Mouse (Mus musculus) midbrain, embryonic 11.5 days (tissue): ENCODE measurements around the gene Scd3. TPM values are rescaled to one million over a fixed set of nuclear protein-coding genes. Genes with fewer than 3 reads are reported as not detected.

Experiments
- ATAC-seq: fragments of 200-750 bp; cut with Nextera tagmentation; 2 replicates; pipeline ENCODE4 v1.8.0; 2017; ENCODE audit warnings: moderate TSS enrichment, moderate library complexity; ENCODE audit not compliant: low FRiP score
- DNase-seq: peaks from one replicate; pipeline ENCODE4 v3.0.0; 2015; ENCODE audit warnings: low spot score; ENCODE audit errors: missing footprints
- H3K27ac ChIP-seq: fragments of 300-500 bp; sonication (generic); 2 replicates; pipeline ENCODE4 v1.5.1; 2014; ENCODE audit warnings: low read depth, low read length
- H3K27me3 ChIP-seq: fragments of 300-500 bp; sonication (generic); 2 replicates; pipeline ENCODE4 v1.6.1; 2014; ENCODE audit warnings: mild to moderate bottlenecking, low read length, moderate library complexity, mixed read lengths; ENCODE audit not compliant: control insufficient read depth, insufficient read depth
- H3K36me3 ChIP-seq: fragments of 300-500 bp; sonication (generic); 2 replicates; pipeline ENCODE4 v1.6.1; 2014; ENCODE audit warnings: mild to moderate bottlenecking, low read length, moderate library complexity, mixed read lengths; ENCODE audit not compliant: control insufficient read depth, insufficient read depth
- H3K4me1 ChIP-seq: fragments of 300-500 bp; sonication (generic); 2 replicates; pipeline ENCODE4 v1.6.1; 2014; ENCODE audit warnings: low read length; ENCODE audit not compliant: control insufficient read depth, insufficient read depth
- H3K4me2 ChIP-seq: fragments of 300-500 bp; sonication (generic); 2 replicates; pipeline ENCODE4 v1.6.1; 2014; ENCODE audit warnings: mild to moderate bottlenecking, moderate library complexity
- H3K4me3 ChIP-seq: fragments of 300-500 bp; sonication (generic); 2 replicates; pipeline ENCODE4 v1.5.1; 2014; ENCODE audit warnings: low read depth, low read length
- H3K9ac ChIP-seq: fragments of 300-500 bp; sonication (generic); 2 replicates; pipeline ENCODE4 v1.6.1; 2014; ENCODE audit warnings: low read length
- H3K9me3 ChIP-seq: fragments of 300-500 bp; sonication (generic); 2 replicates; pipeline ENCODE4 v1.6.1; 2016; ENCODE audit warnings: low read length; ENCODE audit not compliant: control insufficient read depth
- WGBS: fragments of 180-500 bp; shearing (Covaris S2); extraction: QIAGEN DNeasy Blood & Tissue Kit; methylation state at CpG from one replicate; pipeline ENCODE4 v1.1.7; 2014; 5-methylcytosine and 5-hydroxymethylcytosine counted together
- polyA plus RNA-seq: library from polyadenylated mRNA; unstranded; fragments of >200 nt; fragmentation: Nextera tagmentation; extraction: Ambion mirVana; gene quantifications from 2 replicates; pipeline ENCODE4 v1.2.1, GENCODE M21; 2014

Scd3 gene
- polyA plus RNA-seq, 1 experiment from 2014 or later: 0.22 TPM

GRCm38 (mm10) chr19:44284025-44284695 is 81.1 kb downstream of the Scd3 start:
- no peaks in the 10 kb centered on the region for H3K27me3 ChIP-seq
- H3K9ac ChIP-seq: peak overlapping the region; percentile 62
- peak overlapping the region; percentile 36 for H3K4me3 ChIP-seq
- H3K4me2 ChIP-seq: peak overlapping the region; percentile 80
- peaks cover 29% of the 10 kb centered on the region for H3K4me1 ChIP-seq
- H3K27ac ChIP-seq: peak overlapping the region; percentile 91
- no peaks in the 10 kb centered on the region for H3K36me3 ChIP-seq
- ATAC-seq (peak; percentile 99), DNase-seq (peak; percentile 99)
- 0% methylated on average over 37 of the region's 38 CpGs for WGBS
- H3K9me3 ChIP-seq: no peaks in the 10 kb centered on the region

GRCm38 (mm10) chr19:44284723-44285122 is 81.7 kb downstream of the Scd3 start:
- peaks cover 29% of the 10 kb centered on the region for H3K4me1 ChIP-seq
- WGBS: 2% methylated on average over 11 of the region's 11 CpGs
- ATAC-seq (peak; percentile 36; the same call in 1 of the 2 replicates), DNase-seq (no peak)
- no peaks in the 10 kb centered on the region for H3K36me3 ChIP-seq
- H3K4me2 ChIP-seq: peak overlapping the region; percentile 80
- H3K27me3 ChIP-seq: no peaks in the 10 kb centered on the region
- H3K9me3 ChIP-seq: no peaks in the 10 kb centered on the region
- H3K27ac ChIP-seq: peak overlapping the region; percentile 91
- H3K9ac ChIP-seq: peak overlapping the region; percentile 62
- H3K4me3 ChIP-seq: peak overlapping the region; percentile 36

GRCm38 (mm10) chr19:44285554-44285953 is 82.5 kb downstream of the Scd3 start:
- no peaks in the 10 kb centered on the region for H3K9me3 ChIP-seq
- no peak overlapping the region for H3K4me2 ChIP-seq
- DNase-seq: no peak
- no peak overlapping the region for H3K9ac ChIP-seq
- H3K27me3 ChIP-seq: no peaks in the 10 kb centered on the region
- no peak overlapping the region for H3K27ac ChIP-seq
- no peak overlapping the region for H3K4me3 ChIP-seq
- ATAC-seq: no peak
- peaks cover 26% of the 10 kb centered on the region for H3K4me1 ChIP-seq
- WGBS: 94% methylated on average over 8 of the region's 8 CpGs
- no peaks in the 10 kb centered on the region for H3K36me3 ChIP-seq

- Histone ChIP-seq H3K27ac (no peak overlapping the region), H3K27me3 (no peaks in the 10 kb centered on the region), H3K4me1 (peaks cover 23% of the 10 kb centered on the region), H3K4me2 (no peak overlapping the region), H3K9me3 (no peaks in the 10 kb centered on the region), H3K4me3 (no peak overlapping the region), H3K36me3 (no peaks in the 10 kb centered on the region), H3K9ac (no peak overlapping the region)
- 80% methylated on average over 2 of the region's 2 CpGs for WGBS
- ATAC-seq: no peak
- no peak for DNase-seq
These were observed 83.0 kb downstream of the Scd3 start for GRCm38 (mm10) chr19:44286109-44286508.

GRCm38 (mm10) chr19:44287415-44288110 is 84.5 kb downstream of the Scd3 start:
- H3K36me3 ChIP-seq: no peaks in the 10 kb centered on the region
- no peak overlapping the region for H3K9ac ChIP-seq
- H3K4me1 ChIP-seq: peaks cover 27% of the 10 kb centered on the region
- H3K27ac ChIP-seq: no peak overlapping the region
- H3K9me3 ChIP-seq: no peaks in the 10 kb centered on the region
- no peak for DNase-seq
- ATAC-seq: no peak
- no peak overlapping the region for H3K4me3 ChIP-seq
- 82% methylated on average over 11 of the region's 11 CpGs for WGBS
- no peaks in the 10 kb centered on the region for H3K27me3 ChIP-seq
- no peak overlapping the region for H3K4me2 ChIP-seq

- H3K4me2 ChIP-seq: no peak overlapping the region
- WGBS: 81% methylated on average over 2 of the region's 2 CpGs
These were observed 89.0 kb downstream of the Scd3 start for GRCm38 (mm10) chr19:44292083-44292482.

GRCm38 (mm10) chr19:44292483-44292882 is 89.4 kb downstream of the Scd3 start:
- Histone ChIP-seq H3K4me1 (peaks cover 29% of the 10 kb centered on the region), H3K9me3 (no peaks in the 10 kb centered on the region), H3K27ac (peak overlapping the region; percentile 95), H3K36me3 (peaks cover 21% of the 10 kb centered on the region), H3K4me2 (peak overlapping the region; percentile 61), H3K9ac (peak overlapping the region; percentile 68), H3K27me3 (no peaks in the 10 kb centered on the region), H3K4me3 (peak overlapping the region; percentile 95; the same call in 1 of the 2 replicates)
- 65% methylated on average over 3 of the region's 3 CpGs for WGBS
- DNase-seq (no peak), ATAC-seq (no peak)

More at GRCm38 (mm10) chr19:44292083-44292482, 89.0 kb downstream of the Scd3 start:
- Histone ChIP-seq H3K4me1 (peaks cover 25% of the 10 kb centered on the region), H3K9ac (no peak overlapping the region), H3K9me3 (no peaks in the 10 kb centered on the region), H3K4me3 (no peak overlapping the region), H3K27ac (peak overlapping the region; percentile 95), H3K36me3 (peaks cover 17% of the 10 kb centered on the region), H3K27me3 (no peaks in the 10 kb centered on the region)
- DNase-seq (no peak), ATAC-seq (no peak)

- ATAC-seq: no peak
These were observed 90.1 kb downstream of the Scd3 start, which contains the start of gene Scd2 for GRCm38 (mm10) chr19:44292941-44293768. Gene Scd2 (plus strand): TSS chr19:44293674.

More at GRCm38 (mm10) chr19:44292941-44293768, 90.1 kb downstream of the Scd3 start, which contains the start of gene Scd2:
- peak within 1 kb of the TSS; percentile 97 for H3K27ac ChIP-seq
- DNase-seq: no peak
- peak within 1 kb of the TSS; percentile 95 for H3K4me3 ChIP-seq
- 2% methylated on average over 21 of the region's 21 CpGs for WGBS
- peak within 1 kb of the TSS; percentile 100 for H3K4me2 ChIP-seq
- H3K36me3 ChIP-seq: peaks cover 27% of the 10 kb centered on the region
- no peaks in the 10 kb centered on the region for H3K27me3 ChIP-seq
- no peaks in the 10 kb centered on the region for H3K9me3 ChIP-seq
- peaks cover 36% of the 10 kb centered on the region for H3K4me1 ChIP-seq
- H3K9ac ChIP-seq: peak within 1 kb of the TSS; percentile 99
